Mouse (Mus musculus): ENCODE measurements around the gene Hoxa11. TPM values are rescaled to one million over a fixed set of nuclear protein-coding genes. Genes with fewer than 3 reads are reported as not detected.

Gene Hoxa11
- polyA plus RNA-seq, 1 experiment from 2014 or later: 0.59 TPM

DNA sequence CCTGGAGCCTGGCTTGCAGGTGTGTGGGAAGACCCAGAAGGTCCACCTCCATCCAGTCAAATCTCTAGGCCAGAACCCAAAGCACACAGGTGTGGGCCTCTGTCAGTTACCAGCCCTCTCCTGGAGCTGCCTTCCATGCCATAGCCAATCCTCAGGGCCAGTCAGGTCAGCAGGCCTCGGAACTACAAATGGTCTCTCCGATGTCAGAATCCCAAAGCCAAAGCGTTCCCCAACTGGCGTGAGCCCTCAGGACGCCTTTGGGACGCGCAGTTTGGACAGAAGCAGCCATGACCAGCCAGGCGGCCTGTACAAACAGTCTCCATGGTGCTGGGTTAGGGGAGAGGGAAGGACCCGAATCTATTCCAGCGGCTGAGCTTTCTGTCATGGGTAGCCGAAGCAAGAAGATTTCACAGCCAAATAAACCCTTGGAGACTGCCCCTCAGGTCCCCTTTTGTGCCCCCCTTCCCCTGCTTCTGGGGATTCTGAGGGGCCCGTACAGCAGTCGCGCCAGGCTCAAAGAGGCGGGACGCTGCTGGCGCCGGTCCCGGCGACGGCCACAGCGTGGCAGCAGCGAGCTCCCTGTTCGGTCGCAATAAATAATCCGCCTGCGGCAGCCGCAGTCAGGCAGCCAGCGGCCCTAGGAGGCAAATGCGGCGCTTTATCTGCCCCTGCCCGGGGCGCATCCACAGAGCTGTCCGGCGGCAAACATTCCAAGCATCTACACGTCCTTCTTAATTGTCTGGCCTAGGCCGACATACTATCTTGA lies 34.3 kb downstream of the Hoxa11 start:
- H3K27me3 ChIP-seq (replicated peaks): peaks cover 87% of the 10 kb centered on the region
- H3K9ac ChIP-seq: peak overlapping the region; percentile 20; the same call in 1 of the 2 replicates
- H3K4me1 ChIP-seq: peaks cover 20% of the 10 kb centered on the region
- H3K27ac ChIP-seq: 0 out of 2 replicates have a peak overlapping the region, but pooled peaks have one; percentile 70
- peak overlapping the region; percentile 50 for H3K4me2 ChIP-seq
- ATAC-seq (ENCODE audit: insufficient read depth, low FRiP score, low read depth): peak; percentile 43; the same call in 1 of the 2 replicates
- H3K9me3 ChIP-seq: no peaks in the 10 kb centered on the region
- no peaks in the 10 kb centered on the region for H3K36me3 ChIP-seq
- WGBS: 2% methylated on average over 37 of the region's 37 CpGs
- peak overlapping the region; percentile 43 for H3K4me3 ChIP-seq (replicated peaks)

GRCm38 (mm10) chr6:52209685-52210046 lies 35.9 kb downstream of the Hoxa11 start:
- H3K9me3 ChIP-seq: no peaks in the 10 kb centered on the region
- H3K27me3 ChIP-seq (replicated peaks): peaks cover 86% of the 10 kb centered on the region
- no peaks in the 10 kb centered on the region for H3K36me3 ChIP-seq
- H3K4me3 ChIP-seq (replicated peaks): peak overlapping the region; percentile 38
- peak overlapping the region; percentile 75 for H3K4me2 ChIP-seq
- peaks cover 22% of the 10 kb centered on the region for H3K4me1 ChIP-seq
- WGBS: 27% methylated on average over 12 of the region's 12 CpGs
- H3K9ac ChIP-seq: peak overlapping the region; percentile 0; the same call in 1 of the 2 replicates
- H3K27ac ChIP-seq: peak overlapping the region; percentile 13; the same call in 1 of the 2 replicates
- no peak for ATAC-seq (ENCODE audit: insufficient read depth, low FRiP score, low read depth)

DNA sequence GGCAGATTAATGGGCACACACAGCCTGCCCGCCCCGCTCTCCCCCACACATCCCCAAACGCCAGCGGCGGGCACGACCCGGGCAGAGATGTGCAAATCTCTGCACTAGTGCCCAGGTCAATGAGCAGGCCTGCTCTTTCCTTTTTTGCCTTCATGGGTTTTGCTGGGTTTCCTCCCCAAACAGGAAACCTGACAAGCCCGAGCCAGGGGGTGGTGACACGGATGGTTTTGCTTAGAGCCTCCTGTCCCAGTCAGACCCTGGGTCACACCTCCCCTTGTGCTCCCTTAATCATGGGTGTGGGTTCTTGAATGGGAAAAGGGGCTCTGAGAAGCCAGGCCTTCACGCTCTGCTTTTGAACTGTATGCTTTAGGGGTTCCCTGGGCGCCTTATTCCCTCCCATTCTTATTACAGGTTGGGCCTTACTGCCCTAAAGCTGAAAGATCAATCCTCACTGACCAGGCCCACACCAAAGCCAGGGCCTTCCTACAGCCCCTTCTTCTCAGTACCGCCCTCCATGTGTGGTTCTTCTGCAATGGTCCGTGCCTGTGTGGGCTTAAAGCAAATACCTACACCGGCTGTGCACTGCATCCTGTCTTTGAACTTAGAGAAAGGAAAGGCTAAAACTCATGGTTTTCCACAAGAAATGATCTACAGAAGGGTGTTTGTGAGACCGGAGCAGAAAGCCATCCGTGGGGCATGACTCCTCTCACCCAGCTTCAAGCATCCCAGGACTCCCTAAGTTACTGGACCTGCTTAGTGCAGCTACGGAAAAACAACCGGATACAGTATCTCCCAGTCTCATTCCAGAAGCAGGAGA lies 36.5 kb downstream of the Hoxa11 start:
- Histone ChIP-seq H3K27me3 (replicated peaks) (peaks cover 84% of the 10 kb centered on the region), H3K9ac (peak overlapping the region; percentile 13; the same call in 1 of the 2 replicates), H3K36me3 (no peaks in the 10 kb centered on the region), H3K4me3 (replicated peaks) (peak overlapping the region; percentile 38), H3K27ac (peak overlapping the region; percentile 44), H3K4me2 (peak overlapping the region; percentile 75), H3K4me1 (peaks cover 26% of the 10 kb centered on the region), H3K9me3 (no peaks in the 10 kb centered on the region)
- no peak for ATAC-seq (ENCODE audit: insufficient read depth, low FRiP score, low read depth)
- 20% methylated on average over 18 of the region's 18 CpGs for WGBS

- no peaks in the 10 kb centered on the region for H3K36me3 ChIP-seq
- peaks cover 78% of the 10 kb centered on the region for H3K27me3 ChIP-seq (replicated peaks)
- no peak for ATAC-seq (ENCODE audit: insufficient read depth, low FRiP score, low read depth)
- peak within 1 kb of the TSS; percentile 13; the same call in 1 of the 2 replicates for H3K9ac ChIP-seq
- WGBS: 5% methylated on average over 47 of the region's 47 CpGs
- no peaks in the 10 kb centered on the region for H3K9me3 ChIP-seq
- peak within 1 kb of the TSS; percentile 75 for H3K4me2 ChIP-seq
- H3K4me3 ChIP-seq (replicated peaks): peak within 1 kb of the TSS; percentile 38
- peak within 1 kb of the TSS; percentile 72 for H3K27ac ChIP-seq
- H3K4me1 ChIP-seq: peaks cover 26% of the 10 kb centered on the region
These were observed 37.3 kb downstream of the Hoxa11 start, which contains the start of gene Hoxa6 for GRCm38 (mm10) chr6:52208072-52208867. Gene Hoxa6 (minus strand): TSS chr6:52208722.

- H3K9ac ChIP-seq: no peak overlapping the region
- peak overlapping the region; percentile 75; the same call in 1 of the 2 replicates for H3K4me2 ChIP-seq
- peaks cover 76% of the 10 kb centered on the region for H3K27me3 ChIP-seq (replicated peaks)
- 0 out of 2 replicates have a peak overlapping the region, but pooled peaks have one; percentile 6 for H3K4me3 ChIP-seq (replicated peaks)
- H3K9me3 ChIP-seq: no peaks in the 10 kb centered on the region
- ATAC-seq (ENCODE audit: insufficient read depth, low FRiP score, low read depth): no peak
- H3K36me3 ChIP-seq: no peaks in the 10 kb centered on the region
- H3K27ac ChIP-seq: peak overlapping the region; percentile 72; the same call in 1 of the 2 replicates
- peaks cover 20% of the 10 kb centered on the region for H3K4me1 ChIP-seq
These were observed 38.0 kb downstream of the Hoxa11 start for GRCm38 (mm10) chr6:52207684-52207976.

- Histone ChIP-seq H3K4me1 (peaks cover 19% of the 10 kb centered on the region), H3K27me3 (replicated peaks) (peaks cover 74% of the 10 kb centered on the region)
These were observed 38.5 kb downstream of the Hoxa11 start for GRCm38 (mm10) chr6:52206882-52207683.

GRCm38 (mm10) chr6:52205638-52206621 lies 39.7 kb downstream of the Hoxa11 start:
- WGBS: 15% methylated on average over 55 of the region's 55 CpGs
- Histone ChIP-seq H3K27ac (peak overlapping the region; percentile 72), H3K9me3 (no peaks in the 10 kb centered on the region), H3K4me1 (peaks cover 10% of the 10 kb centered on the region), H3K4me3 (replicated peaks) (peak overlapping the region; percentile 62), H3K36me3 (no peaks in the 10 kb centered on the region), H3K27me3 (replicated peaks) (peaks cover 64% of the 10 kb centered on the region), H3K4me2 (peak overlapping the region; percentile 75), H3K9ac (peak overlapping the region; percentile 21; the same call in 1 of the 2 replicates)
- no peak for ATAC-seq (ENCODE audit: insufficient read depth, low FRiP score, low read depth)

More at GRCm38 (mm10) chr6:52206882-52207683, 38.5 kb downstream of the Hoxa11 start:
- H3K4me3 ChIP-seq (replicated peaks): 0 out of 2 replicates have a peak overlapping the region, but pooled peaks have one; percentile 6
- H3K9ac ChIP-seq: no peak overlapping the region; the same call in 1 of the 2 replicates
- ATAC-seq (ENCODE audit: insufficient read depth, low FRiP score, low read depth): no peak
- H3K4me2 ChIP-seq: peak overlapping the region; percentile 75; the same call in 1 of the 2 replicates
- no peaks in the 10 kb centered on the region for H3K36me3 ChIP-seq
- H3K9me3 ChIP-seq: no peaks in the 10 kb centered on the region
- peak overlapping the region; percentile 72; the same call in 1 of the 2 replicates for H3K27ac ChIP-seq
- 21% methylated on average over 4 of the region's 4 CpGs for WGBS

DNA sequence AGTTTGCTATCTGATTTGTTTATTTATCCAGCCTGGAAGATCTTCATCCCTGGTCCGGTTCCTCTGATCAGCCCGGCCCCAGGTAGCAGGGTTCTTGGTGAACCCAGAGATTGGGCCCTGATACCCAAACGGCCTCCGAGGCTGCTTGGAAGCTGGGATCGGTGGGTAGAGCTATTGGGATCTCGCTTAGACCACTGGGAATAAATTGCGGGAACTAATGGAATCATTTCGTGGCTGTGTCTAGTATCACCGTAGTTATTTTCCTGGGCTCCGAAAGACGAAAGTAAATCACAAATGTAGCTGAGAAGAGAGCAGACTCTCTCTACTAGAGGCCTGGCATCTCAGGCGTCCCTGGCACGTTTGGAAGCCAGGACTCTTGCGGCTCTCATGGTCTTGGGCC lies 40.4 kb downstream of the Hoxa11 start:
- peak overlapping the region; percentile 62 for H3K4me3 ChIP-seq (replicated peaks)
- H3K4me2 ChIP-seq: peak overlapping the region; percentile 75
- no peak for ATAC-seq (ENCODE audit: insufficient read depth, low FRiP score, low read depth)
- no peaks in the 10 kb centered on the region for H3K9me3 ChIP-seq
- H3K4me1 ChIP-seq: peaks cover 10% of the 10 kb centered on the region
- WGBS: 18% methylated on average over 14 of the region's 14 CpGs
- H3K36me3 ChIP-seq: no peaks in the 10 kb centered on the region
- peak overlapping the region; percentile 72 for H3K27ac ChIP-seq
- peaks cover 67% of the 10 kb centered on the region for H3K27me3 ChIP-seq (replicated peaks)
- no peak overlapping the region for H3K9ac ChIP-seq

DNA sequence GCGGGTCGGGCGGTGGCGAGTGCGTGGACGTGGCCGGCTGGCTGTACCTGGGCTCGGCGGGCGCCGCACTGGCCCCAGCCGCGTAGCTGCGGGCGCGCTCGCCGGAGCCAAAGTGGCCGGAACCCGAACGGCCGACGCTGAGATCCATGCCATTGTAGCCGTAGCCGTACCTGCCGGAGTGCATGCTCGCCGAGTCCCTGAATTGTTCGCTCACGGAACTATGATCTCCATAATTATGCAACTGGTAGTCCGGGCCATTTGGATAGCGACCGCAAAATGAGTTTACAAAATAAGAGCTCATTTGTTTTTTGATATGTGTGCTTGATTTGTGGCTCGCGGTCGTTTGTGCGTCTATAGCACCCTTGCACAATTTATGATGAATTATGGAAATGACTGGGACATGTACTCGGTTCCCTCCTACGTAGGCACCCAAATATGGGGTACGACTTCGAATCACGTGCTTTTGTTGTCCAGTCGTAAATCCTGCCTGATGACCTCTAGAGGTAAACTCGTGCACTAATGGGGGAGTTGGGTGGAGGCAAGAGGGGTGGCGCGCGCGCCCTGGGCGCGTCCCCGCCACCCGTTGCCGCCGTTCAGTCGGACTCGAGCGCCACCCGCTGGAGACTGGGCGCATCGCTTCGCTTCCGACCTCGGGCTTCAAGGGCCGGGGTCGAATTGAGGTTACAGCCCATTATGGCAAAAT lies 41.4 kb downstream of the Hoxa11 start, which contains the start of gene Hoxa5:
Hoxa5 (minus strand) TSS at position 538 of the 703 bp plus-strand sequence.
- peaks cover 59% of the 10 kb centered on the region for H3K27me3 ChIP-seq (replicated peaks)
- no peaks in the 10 kb centered on the region for H3K9me3 ChIP-seq
- peak within 1 kb of the TSS; percentile 81 for H3K27ac ChIP-seq
- peak; percentile 82; the same call in 1 of the 2 replicates for ATAC-seq (ENCODE audit: insufficient read depth, low FRiP score, low read depth)
- H3K4me2 ChIP-seq: peak within 1 kb of the TSS; percentile 75
- WGBS: under 1% methylated on average over 65 of the region's 65 CpGs
- H3K4me3 ChIP-seq (replicated peaks): peak within 1 kb of the TSS; percentile 62
- H3K9ac ChIP-seq: peak within 1 kb of the TSS; percentile 47
- no peaks in the 10 kb centered on the region for H3K36me3 ChIP-seq
- peaks cover 10% of the 10 kb centered on the region for H3K4me1 ChIP-seq

All from stomach, embryonic 15.5 days (tissue).